Mouse (Mus musculus) lung, adult 18-20 months (tissue): Measurements from ENCODE around the gene Ppp1r9b.
"Not testable (repeated sequence)": the region's sequence is repeated elsewhere in the genome, so short reads cannot be mapped to it uniquely, and the experiment has no call there.

Experiments
- DNase-seq, 2 experiments: peaks; one replicate each; pipeline ENCODE4 v3.0.0; 2022; ENCODE audit warnings: mixed read lengths in 2 of 2

The Ppp1r9b gene

DNA sequence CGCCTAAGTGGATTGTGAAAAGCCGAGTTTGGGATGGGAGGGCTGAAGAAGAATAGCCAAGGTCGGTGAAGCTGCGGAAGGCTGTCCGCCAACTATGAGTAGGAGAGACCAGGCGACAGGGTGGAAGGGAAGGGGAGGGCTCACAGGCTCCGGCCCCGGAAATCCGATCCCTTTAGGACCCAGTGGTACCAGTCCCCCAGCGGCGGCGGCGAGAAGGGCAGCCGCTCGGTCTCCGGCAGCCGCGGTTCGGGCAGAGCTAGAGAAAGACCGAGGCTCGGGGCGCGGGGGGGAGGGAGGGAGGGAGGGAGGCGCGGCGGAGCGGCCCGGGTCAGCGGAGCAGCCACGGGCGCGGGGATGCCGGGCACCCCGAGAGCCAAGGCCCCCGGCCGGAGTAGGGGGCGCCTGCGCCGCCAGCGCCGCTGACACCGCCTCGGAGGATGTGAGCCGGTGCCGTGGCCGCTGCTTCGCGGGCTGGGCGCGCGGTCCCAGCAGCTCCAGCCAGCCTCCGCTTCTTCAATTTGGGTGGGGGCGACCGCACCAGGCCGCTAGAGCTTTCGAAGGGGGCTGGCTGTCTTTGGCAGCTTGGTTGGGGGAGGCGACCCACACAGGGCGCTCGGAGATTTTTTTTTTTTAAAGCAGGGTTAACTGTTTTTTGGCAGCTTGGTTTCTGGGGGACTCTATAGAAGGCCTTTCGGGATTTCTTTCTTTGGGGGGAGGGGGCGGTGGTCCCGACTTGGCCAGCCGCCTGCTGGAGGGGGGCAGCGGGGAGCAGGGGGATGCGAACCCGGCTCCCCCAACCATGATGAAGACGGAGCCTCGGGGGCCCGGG is at the start of gene Ppp1r9b:
Ppp1r9b (plus strand) TSS at position 287 of the 829 bp plus-strand sequence.
- DNase-seq = peak; percentile 94 to 95

DNA sequence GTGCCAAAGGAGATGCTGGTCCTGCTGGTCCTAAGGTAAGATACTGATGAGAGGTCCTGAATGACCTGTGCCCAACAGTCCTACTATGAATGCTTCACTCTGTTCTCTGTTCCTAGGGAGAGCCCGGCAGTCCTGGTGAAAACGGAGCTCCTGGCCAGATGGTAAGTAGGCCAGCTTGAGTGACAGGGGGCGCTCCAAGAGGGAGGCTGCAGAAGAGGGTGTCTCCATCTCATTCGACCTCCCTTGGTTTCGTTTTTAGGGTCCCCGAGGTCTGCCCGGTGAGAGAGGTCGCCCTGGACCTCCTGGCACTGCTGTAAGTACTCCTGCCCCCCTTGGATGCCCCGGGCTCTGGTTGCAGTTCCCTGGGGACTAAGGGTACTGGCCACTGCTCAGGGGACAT is 49.7 kb upstream of the Ppp1r9b start:
- no peak for DNase-seq

DNA sequence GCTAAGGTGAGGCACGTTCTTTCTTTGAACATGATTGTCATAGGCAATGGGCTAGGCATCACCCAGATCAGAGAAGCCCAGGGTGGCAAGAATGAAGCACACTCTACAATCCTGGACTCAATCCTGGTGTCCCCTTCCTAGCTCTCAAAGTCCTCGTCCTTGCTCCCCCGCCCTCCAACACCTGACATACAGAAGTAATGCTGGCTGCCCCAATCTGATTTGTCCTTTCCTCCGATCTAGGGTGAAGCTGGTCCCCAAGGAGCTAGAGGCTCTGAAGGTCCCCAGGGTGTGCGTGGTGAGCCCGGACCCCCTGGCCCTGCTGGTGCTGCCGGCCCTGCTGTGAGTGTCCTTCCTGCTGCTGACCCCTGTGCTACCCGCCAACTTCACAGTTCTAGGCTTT is 49.1 kb upstream of the Ppp1r9b start:
- DNase-seq = no peak

DNA sequence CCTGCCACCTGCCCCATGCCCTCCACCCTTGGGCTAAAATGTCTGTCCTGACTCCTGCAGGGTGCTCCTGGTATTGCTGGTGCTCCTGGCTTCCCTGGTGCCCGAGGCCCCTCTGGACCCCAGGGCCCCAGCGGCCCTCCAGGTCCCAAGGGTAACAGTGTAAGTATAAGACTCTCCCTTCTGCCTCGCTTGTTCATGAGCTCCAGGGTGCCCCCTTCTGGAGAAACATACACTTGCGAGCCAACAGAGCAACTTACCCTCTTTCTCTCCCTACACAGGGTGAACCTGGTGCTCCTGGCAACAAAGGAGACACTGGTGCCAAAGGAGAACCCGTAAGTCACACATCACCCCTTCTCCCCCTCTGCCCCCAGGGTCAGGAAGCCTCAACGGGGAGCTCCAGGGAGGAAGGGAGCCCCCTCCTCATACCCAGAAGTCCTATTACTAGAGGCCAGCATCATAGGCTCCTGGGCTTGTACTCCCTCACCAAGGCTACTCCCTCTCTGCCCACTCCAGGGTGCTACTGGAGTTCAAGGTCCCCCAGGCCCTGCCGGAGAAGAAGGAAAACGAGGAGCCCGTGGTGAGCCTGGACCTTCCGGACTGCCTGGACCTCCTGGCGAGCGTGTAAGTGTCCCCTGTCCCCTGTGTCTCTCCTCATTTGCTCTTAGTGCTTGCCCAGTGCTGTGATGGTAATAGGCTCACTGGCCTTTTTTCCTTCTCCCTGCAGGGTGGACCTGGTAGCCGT is 48.4 kb upstream of the Ppp1r9b start:
- no peak for DNase-seq

DNA sequence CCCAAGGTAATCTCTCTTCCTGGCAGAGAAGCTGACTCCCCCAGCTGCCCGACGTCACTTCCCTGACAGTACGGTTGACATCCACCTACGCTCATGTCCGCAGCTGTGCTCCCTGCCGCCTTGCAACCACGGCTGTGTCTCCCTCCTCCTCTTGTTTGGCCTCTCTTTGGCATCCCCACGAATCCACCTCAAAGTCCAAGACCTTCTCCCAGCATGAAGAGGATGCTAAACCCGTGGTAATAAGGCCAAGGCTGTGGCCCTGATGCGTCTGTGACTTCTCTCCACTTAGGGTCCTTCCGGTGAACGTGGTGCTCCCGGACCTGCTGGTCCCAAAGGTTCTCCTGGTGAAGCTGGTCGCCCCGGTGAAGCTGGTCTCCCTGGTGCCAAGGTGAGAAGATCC is 47.8 kb upstream of the Ppp1r9b start:
- DNase-seq = no peak

DNA sequence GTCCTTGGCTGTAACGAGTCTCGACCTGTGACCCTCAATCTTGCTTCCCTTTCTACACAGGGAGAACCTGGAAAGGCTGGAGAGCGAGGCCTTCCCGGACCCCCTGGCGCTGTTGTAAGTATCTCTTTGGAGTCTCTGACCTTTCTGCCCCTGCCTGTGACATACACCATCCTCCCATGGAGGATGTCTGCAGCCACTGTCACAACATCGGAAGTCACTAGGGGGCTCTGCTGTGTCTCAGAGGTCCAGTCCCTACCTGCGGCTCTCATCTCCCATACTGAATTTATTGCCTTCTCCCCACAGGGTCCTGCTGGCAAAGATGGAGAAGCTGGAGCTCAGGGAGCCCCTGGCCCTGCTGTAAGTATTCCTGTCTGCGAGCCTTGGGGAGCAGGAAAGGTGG is 46.5 kb upstream of the Ppp1r9b start:
- DNase-seq = no peak

DNA sequence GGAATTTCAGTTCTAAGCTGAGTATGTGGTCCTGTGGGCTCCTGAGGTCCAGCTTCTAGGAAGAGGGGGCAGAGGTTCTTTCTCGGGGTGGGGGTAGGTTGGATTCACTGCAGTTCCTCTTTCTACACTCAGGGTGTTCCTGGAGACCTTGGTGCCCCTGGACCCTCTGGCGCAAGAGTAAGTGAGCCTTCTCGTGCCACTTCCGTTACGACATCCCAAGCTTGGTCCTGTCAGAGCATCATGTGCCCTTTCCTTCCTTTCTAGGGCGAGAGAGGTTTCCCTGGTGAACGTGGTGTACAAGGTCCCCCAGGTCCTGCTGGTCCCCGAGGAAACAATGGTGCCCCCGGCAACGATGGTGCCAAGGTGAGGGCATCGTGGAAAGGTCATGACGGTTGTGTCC is 45.6 kb upstream of the Ppp1r9b start:
- no peak for DNase-seq

DNA sequence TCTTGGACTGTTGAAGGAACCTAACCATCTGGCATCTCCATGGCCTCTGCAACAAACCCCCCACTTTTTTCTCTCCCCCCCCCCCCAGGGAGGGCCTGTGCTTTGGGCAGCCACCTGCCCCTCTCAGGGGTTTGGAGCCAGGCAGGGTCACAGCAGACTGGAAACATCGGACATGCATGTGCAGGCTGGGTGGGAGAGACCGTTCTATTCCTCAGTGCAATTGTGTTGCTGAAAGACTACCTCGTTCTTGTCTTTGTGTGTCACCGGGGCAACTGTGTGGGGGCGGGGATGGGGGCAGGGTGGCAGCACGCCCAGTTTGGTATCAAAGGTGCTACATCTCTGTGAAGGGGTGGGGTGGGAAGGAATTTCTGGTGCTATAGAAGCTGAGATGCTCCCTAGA is 38.7 kb upstream of the Ppp1r9b start:
- no peak for DNase-seq

DNA sequence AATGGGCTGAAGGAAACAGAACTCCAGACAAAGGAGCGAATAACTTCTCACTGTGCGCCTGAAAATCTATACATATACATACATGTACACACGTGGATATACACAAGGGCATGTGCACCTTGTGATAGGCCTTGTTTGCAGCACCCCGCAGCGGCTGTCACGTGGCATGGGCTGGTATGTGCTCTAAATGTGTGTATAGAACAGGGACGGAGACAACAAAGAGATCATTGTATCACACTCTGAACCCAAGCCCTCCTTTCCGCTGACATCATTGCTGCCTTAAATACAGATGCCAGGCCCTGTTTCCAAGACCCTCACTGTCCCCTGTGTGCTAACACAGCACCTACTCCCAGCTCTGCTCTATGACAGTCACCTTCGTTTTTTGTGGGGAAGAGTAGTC is 35.7 kb upstream of the Ppp1r9b start:
- no peak for DNase-seq

DNA sequence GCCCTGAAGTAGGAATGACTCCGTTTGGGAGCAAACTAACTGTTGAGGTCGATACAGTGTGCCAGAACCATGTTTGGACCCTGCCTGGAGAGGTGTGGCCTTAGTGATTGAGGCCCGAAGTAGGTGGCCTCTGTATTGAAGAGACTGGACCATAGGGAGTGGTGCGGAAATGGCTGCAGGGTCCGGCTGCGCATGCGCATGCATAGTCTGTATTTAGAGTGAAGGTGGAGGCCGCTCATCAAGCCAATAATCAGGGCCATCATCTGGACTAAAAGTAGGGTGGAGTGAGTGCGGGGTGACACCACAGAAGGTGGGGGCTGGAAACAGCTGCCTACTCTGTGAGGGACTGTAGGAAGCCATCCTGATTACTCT is 33.2 kb upstream of the Ppp1r9b start:
- DNase-seq = peak; percentile 43 to 56

DNA sequence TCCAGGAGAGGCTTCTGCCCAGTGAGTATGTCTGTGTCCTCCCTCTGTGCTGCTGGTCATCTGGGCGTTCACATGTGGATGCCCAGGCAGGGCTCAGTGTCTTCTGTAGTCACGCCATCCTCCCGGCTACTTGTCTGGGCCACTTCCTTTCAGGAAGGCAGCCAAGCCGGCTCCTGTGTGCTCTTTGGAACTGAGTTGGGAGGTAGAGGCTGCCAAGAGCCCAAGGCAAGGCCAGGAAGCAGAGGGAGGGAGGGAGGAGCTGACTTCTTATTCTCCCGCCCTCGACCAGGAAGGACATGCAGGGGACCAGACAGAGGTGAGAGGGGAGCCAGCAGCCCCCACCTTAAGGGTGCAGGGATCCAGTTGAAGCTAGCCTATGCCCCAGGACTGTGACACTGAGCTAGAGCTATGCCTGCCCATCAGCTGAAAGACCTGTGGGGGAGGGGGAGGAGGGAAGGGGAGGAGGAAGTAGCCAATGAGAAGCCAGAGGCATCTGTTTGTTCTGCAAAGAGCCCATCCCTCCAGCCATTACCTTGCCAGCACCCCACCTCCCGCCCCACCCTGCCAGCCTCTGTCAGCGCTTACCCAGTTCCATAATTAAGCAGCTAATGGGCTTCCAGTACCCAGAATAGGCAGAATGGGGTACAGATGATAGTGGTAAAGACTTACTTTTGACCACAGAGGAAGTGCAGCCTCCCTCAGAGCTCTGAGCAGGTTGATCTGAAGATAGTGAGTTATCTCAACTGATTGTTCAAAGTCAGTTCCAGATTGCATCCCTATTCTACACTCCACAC is 32.6 kb upstream of the Ppp1r9b start:
- DNase-seq = peak; percentile 85 to 89

DNA sequence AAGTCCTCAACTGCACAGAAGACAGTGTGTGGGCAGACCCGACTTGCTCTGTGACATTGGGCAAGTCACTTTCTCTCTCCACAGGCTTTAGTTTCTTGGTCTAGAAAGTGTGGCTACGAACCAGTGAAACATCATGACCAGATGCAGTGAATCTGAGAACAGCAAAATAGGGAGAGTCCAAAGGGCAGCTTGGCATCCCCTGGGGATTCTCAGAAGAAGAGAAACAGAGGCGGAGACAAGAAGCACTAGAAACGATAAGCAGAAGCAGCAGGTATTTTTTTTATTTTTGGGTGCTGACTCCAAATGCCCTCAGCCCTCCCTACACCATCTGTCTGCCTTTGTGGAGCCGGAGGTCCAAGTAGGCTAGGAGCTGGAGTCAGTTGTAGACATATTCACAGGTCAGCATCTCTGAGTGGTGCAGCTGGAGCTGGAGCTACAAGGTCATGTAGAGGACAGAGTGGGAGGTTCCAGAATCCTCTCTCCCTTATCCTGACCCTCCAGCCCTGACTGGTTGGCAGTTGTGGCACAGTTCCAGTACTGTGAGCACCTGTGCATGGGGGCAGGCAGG is 28.2 kb upstream of the Ppp1r9b start:
- DNase-seq = no peak

DNA sequence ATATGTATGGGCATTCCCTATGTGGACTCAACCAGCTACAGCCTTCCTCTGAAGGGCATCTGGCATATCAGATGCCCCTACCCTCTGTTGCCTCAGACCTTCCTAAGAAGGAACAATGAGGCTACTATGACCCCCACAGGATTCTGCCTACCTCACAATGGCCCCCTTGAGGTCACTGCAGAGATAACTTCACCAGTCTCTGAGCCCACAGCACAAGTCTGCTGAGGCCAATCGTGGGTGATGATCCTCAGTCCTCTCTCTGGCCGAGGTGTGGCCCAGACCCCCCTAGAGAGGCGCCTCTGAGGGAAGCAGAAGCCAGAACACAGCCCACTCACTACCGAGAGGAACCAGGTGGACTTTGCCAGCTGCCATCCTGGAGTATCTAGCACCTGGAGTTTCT is 23.4 kb upstream of the Ppp1r9b start, which contains the start of gene Hils1:
Hils1 (plus strand) TSS at position 175 of the 400 bp plus-strand sequence.
- DNase-seq = no peak

DNA sequence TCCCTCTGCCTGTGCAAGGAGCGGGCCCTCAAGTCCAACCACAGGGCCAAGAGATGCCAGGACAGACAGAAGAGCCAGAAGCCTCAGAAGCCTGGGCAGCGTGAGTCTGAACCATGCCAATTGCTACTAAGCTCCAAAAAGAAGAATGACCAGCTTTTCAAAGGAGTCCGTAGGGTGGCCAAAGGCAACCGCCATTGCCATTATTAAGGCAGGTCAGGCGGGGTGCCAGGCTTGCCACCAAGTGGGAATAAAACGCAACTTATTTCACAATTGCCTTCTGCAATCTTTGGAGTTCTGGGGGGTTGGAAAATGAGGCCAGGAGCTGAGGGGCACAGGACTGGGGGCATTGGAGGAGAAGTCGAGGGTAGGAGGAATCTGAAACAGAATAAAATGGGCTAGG is 22.6 kb upstream of the Ppp1r9b start:
- no peak for DNase-seq

DNA sequence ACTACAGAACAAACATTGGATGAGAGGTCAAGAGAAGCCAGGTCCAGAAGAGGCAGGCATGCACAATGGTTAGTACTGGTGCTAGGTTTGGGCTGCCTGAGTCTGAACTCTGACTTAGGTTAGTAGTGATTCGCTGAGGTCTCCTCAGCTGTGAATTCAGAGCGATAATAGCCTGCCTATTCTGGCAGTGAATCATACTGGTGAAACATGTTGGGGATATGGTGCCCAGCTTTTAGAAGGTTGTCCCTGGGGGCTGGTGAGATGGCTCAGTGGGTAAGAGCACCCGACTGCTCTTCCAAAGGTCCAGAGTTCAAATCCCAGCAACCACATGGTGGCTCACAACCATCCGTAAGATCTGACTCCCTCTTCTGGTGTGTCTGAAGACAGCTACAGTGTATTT is 21.1 kb upstream of the Ppp1r9b start:
- DNase-seq = not testable (repeated sequence)

DNA sequence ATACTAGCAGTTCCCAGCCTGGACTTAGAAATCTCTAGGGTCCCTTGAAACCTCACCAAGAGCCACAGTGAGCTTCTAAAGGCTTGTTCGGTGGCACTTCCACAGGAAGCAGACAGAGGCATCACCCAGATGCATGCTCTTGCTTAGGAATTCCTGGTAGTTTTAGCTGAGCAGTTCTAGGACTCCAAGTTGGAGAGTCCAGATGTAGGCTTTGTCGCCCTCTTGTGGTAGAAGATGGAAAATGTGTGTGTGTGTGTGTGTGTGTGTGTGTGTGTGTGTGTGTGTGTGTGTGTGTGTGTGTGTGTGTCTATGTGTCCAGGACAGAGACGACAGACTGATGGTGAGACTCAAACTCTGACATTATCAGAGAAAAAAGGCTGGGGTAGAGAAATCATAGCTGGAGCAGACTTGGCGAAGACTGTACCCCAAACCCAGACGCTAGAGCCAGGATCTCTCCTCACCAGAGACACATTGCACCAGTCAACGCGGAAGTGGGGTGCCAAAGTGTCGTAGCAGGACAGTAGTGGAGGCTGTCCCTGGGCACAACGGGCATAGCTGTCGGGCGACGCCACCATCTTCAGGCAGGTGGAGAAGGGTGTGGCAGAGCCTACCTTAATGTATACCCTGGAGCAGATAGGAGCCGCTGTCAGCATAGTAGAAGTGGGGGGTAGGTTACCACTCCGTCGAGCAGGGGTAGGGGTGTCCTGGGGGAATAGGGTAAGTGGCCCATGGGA is 20.5 kb upstream of the Ppp1r9b start:
- DNase-seq = peak; percentile 59 to 70

DNA sequence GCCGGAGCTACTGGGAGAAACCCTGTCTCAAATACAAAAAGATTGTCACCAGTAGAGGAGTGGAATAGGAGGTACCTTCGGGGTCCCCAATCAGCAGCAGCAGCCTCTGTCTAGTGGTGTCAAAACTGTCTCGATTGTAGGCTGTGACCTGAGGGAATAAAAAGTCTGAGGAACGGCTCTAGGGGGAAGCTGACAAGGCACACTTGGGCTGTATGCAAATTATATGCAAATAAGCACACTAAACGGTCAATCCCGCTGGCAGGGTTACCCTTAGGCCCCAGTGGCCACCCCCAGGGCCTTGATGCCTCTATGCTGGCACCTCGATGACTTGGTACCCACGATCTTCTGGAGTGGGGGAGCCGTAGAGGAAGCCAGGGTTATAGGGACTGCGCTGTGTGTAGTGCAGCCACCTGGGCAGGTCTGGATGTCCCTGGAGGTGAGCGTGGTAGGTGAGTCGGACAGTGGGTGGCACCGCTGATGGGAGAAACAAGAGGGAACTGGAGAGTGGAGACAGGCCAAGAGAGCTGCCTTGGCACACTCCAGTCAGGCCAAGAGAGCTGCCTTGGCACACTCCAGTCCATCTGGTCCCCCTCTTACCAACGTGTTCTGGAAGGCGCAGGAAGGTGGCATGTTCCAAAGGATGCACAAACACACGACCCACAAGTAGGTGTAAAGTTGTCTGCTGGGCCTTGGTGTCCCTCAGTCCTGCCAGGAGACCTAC is 18.8 kb upstream of the Ppp1r9b start:
- DNase-seq = no peak

DNA sequence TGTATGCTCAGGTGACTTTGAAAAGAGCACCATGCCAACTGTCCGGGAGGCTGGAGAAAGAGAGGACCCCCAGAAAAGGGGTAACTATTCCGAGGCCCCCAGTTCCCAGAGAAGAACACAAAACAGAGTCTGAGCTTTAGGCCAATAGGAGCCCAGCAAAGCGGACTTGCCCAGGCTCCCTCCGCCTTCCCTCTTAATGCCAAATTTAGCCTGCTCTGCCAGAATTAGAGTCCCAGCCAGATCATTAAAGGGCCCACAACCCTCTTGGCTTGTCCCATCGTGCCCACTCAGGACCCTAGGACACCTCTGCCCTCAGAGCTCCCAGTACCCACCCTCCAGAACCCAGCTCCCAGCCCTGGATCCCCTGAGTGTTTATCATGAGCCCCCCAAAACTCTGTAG is 17.9 kb upstream of the Ppp1r9b start:
- DNase-seq = no peak

DNA sequence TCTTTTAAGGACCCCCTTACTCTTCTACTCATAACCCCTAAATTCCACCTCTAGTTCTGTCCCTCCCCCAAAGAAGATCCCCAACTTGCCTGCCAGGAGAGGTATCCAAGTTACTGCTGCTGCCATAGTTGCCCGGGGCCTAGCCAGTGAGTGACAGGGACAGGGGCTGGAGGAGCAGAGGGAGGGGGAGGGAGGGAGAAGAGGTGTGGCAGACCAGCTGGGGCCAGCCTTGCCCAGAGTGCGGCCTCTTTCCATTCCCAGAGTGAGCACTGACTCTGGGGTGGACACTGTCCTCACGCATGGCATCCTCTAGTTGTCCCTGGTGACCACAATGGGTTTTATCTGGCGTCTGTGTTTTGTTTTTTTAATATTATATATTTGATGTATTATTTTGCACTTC is 17.5 kb upstream of the Ppp1r9b start:
- DNase-seq = no peak

DNA sequence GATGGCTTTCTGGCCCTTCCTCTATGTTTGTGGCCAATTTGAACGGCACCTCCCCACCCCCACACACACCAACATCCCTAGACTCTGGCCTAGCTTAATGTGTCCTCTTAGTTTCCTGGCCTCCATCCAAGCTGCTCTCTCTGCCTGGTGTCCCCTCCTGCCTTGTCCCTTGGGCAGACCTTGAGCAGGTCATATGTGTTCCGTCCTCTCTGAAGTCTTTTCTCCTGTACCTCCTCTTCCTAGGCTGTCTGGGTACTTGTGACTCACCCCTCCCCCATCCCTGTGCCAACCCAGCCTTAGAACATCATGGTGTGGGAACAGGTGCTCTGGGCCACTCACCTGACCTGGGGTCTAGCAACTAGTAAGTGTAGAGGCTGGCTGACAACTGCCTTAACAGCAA is 15.9 kb upstream of the Ppp1r9b start:
- DNase-seq = no peak

DNA sequence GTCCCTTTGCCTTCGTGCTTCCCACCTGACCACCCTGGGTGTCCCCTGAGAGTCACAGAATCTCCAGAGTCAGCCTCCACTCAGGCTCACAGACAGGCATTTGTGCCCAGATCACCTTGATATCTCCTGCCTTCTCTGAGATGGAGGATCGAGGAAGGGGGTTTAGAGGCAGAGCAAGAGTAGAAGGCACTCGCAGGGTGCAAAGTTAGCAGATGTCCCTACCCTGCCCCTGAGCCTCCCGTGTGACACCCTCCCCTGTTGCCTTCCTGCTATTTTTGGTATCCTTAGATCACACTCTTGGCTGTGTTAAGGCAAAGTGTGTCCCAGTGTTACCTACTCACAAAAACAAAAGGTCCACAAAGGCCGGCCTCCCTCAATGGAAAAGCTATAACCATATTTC is 14.6 kb upstream of the Ppp1r9b start, which contains the start of gene Sgca:
Sgca (minus strand) TSS at position 129 of the 400 bp plus-strand sequence.
- DNase-seq = no peak
